Comparison of ENCODE assay signal across 16 mouse cellular contexts in genomic region chr6:85966686-85967085, GRCm38 (mm10). TPM values are rescaled to one million over a fixed set of nuclear protein-coding genes. Genes with fewer than 3 reads are reported as not detected.
DNase-seq lines count a peak whose midpoint lies in the region; ATAC-seq and TF ChIP-seq lines count a peak whose summit lies in the region.
"Had no signal": no experiment of that assay in that cellular context is flagged by ENCODE, and none has a peak within 500 bp of the region (broad histone marks: within the 10 kb centered on the region; RNA-seq: fewer than 3 reads in every experiment).

No protein-coding gene starts in this region.

- peak in 2 of 3 experiments; percentile 34 to 40; a peak in 4 of 6 replicates for TF ChIP-seq CTCF in MEL (IDR thresholded peaks at IDR 0.05 in 2 of 3, conservative IDR thresholded peaks at IDR 0.05 in 1 of 3; ENCODE audit: control insufficient read depth in 1 of 3, insufficient read depth in 1 of 3, low read depth in 2 of 3, low read length in 3 of 3, poor library complexity in 1 of 3, severe bottlenecking in 1 of 3)
- peak; percentile 55 for TF ChIP-seq CTCF in liver, postnatal 0 days (IDR thresholded peaks at IDR 0.05; ENCODE audit: low read depth)

- TF ChIP-seq EP300 in MEL (IDR thresholded peaks at IDR 0.05; ENCODE audit: low read depth in 1 of 2, low read length in 2 of 2), result no peak
- TF ChIP-seq EP300 in liver, postnatal 0 days (IDR thresholded peaks at IDR 0.05; ENCODE audit: low read depth), result no peak

- no peaks in the 10 kb centered on the region for H3K27me3 ChIP-seq in liver, embryonic 11.5 days (replicated peaks; ENCODE audit: control insufficient read depth, insufficient read depth, low read length)
- H3K27me3 ChIP-seq in MEL (ENCODE audit: control insufficient read depth in 1 of 2, insufficient read depth in 2 of 2, low read length in 2 of 2), result no peaks in the 10 kb centered on the region
- no peaks in the 10 kb centered on the region for H3K27me3 ChIP-seq in liver, postnatal 0 days (ENCODE audit: insufficient read depth, low read length)
- H3K27me3 ChIP-seq: embryonic facial prominence, embryonic 12.5 days; limb, embryonic 13.5 days; Patski had no signal

- TF ChIP-seq RAD21 in MEL (IDR thresholded peaks at IDR 0.05; ENCODE audit: low read depth, low read length), result no peak; the same call in 1 of the 2 replicates

- WGBS in liver, embryonic 11.5 days, result 63% methylated on average over 4 of the region's 4 CpGs
- 49% methylated on average over 4 of the region's 4 CpGs for WGBS in liver, postnatal 0 days (ENCODE audit: insufficient replicate concordance)

- no peak overlapping the region for H3K9ac ChIP-seq in liver, embryonic 11.5 days (ENCODE audit: low read depth, low read length)
- no peak overlapping the region for H3K9ac ChIP-seq in MEL (ENCODE audit: control insufficient read depth, low read depth, low read length, poor library complexity, severe bottlenecking)
- no peak overlapping the region for H3K9ac ChIP-seq in liver, postnatal 0 days (replicated peaks)
- H3K9ac ChIP-seq: embryonic facial prominence, embryonic 12.5 days; limb, embryonic 13.5 days had no signal

- no peaks in the 10 kb centered on the region; the same call in 1 of the 2 replicates for H3K79me2 ChIP-seq in MEL (ENCODE audit: control insufficient read depth, insufficient read depth, low read length, poor library complexity)

- no peak overlapping the region for H3K4me2 ChIP-seq in liver, embryonic 11.5 days
- H3K4me2 ChIP-seq in liver, postnatal 0 days (ENCODE audit: low read depth, low read length), result no peak overlapping the region
- H3K4me2 ChIP-seq: embryonic facial prominence, embryonic 12.5 days; limb, embryonic 13.5 days had no signal

- peak; percentile 37 for DNase-seq in liver
- DNase-seq in liver, embryonic 11.5 days (ENCODE audit: low spot score), result no peak
- no peak for DNase-seq in MEL (ENCODE audit: low read depth, low spot score)
- DNase-seq in liver, postnatal 0 days, result peak; percentile 40
- DNase-seq in thymus, postnatal 0 days (ENCODE audit: low spot score), result peak; percentile 42
- DNase-seq in left cerebral cortex, postnatal 36 days (ENCODE audit: low spot score in 2 of 2), result no peak
- DNase-seq in ovary, postnatal 10 days (ENCODE audit: low spot score), result no peak
- DNase-seq in cerebellum, postnatal 36 days, result no peak
- DNase-seq: kidney, adult 9 months; retina, postnatal 1 day had no signal

- no peak for TF ChIP-seq POLR2A in MEL (IDR thresholded peaks at IDR 0.05; ENCODE audit: control insufficient read depth in 1 of 2, insufficient read depth in 1 of 2, low read depth in 1 of 2, low read length in 2 of 2, poor library complexity in 1 of 2)

- peaks cover 3% of the 10 kb centered on the region; the same call in 1 of the 2 replicates for H3K4me1 ChIP-seq in liver, embryonic 11.5 days (replicated peaks; ENCODE audit: control insufficient read depth, insufficient read depth, low read length)
- peaks cover 4 to 8% of the 10 kb centered on the region in 2 experiments; a peak in 3 of 4 replicates for H3K4me1 ChIP-seq in MEL (ENCODE audit: control insufficient read depth in 1 of 2, insufficient read depth in 2 of 2, low read length in 2 of 2)
- H3K4me1 ChIP-seq in liver, postnatal 0 days (ENCODE audit: insufficient read depth), result 0 out of 2 replicates have a peak, but pooled peaks cover 8% of the 10 kb centered on the region
- H3K4me1 ChIP-seq: limb, embryonic 13.5 days had no signal

- no peak overlapping the region for H3K4me3 ChIP-seq in liver, embryonic 11.5 days (ENCODE audit: low read depth, low read length)
- no peak overlapping the region for H3K4me3 ChIP-seq in MEL (ENCODE audit: control insufficient read depth in 1 of 2, insufficient read depth in 1 of 2, low read depth in 2 of 2, low read length in 2 of 2)
- no peak overlapping the region for H3K4me3 ChIP-seq in liver, postnatal 0 days (ENCODE audit: low read depth, low read length)
- H3K4me3 ChIP-seq: embryonic facial prominence, embryonic 12.5 days; limb, embryonic 13.5 days had no signal

- intact Hi-C loops in left cerebral cortex, postnatal 36 days (cut with DNase I), result no loop called here

- no peak for ATAC-seq in liver, embryonic 11.5 days (replicated peaks; ENCODE audit: low FRiP score)
- ATAC-seq in liver, postnatal 0 days, result no peak
- ATAC-seq: midbrain, embryonic 16.5 days; Patski had no signal

- no peaks in the 10 kb centered on the region for H3K9me3 ChIP-seq in liver, embryonic 11.5 days (ENCODE audit: control insufficient read depth, low read length)
- no peaks in the 10 kb centered on the region for H3K9me3 ChIP-seq in MEL (replicated peaks; ENCODE audit: insufficient read depth, low read length)
- no peaks in the 10 kb centered on the region for H3K9me3 ChIP-seq in liver, postnatal 0 days (ENCODE audit: low read length)
- H3K9me3 ChIP-seq: embryonic facial prominence, embryonic 12.5 days; limb, embryonic 13.5 days had no signal

- H3K27ac ChIP-seq in liver, embryonic 11.5 days (ENCODE audit: low read depth, low read length), result no peak overlapping the region
- H3K27ac ChIP-seq in MEL (ENCODE audit: control insufficient read depth, low read depth, low read length), result no peak overlapping the region
- peak overlapping the region; percentile 44; the same call in 1 of the 2 replicates for H3K27ac ChIP-seq in liver, postnatal 0 days (ENCODE audit: low read depth)
- H3K27ac ChIP-seq: embryonic facial prominence, embryonic 12.5 days; limb, embryonic 13.5 days had no signal

- no peaks in the 10 kb centered on the region for H3K36me3 ChIP-seq in liver, embryonic 11.5 days (ENCODE audit: control insufficient read depth, insufficient read depth, low read length)
- peaks cover 0 to 5% of the 10 kb centered on the region in 2 experiments; a peak in 2 of 4 replicates for H3K36me3 ChIP-seq in MEL (ENCODE audit: control insufficient read depth in 1 of 2, insufficient read depth in 2 of 2, low read length in 2 of 2)
- no peaks in the 10 kb centered on the region for H3K36me3 ChIP-seq in liver, postnatal 0 days (replicated peaks; ENCODE audit: insufficient read depth, low read length)
- H3K36me3 ChIP-seq: embryonic facial prominence, embryonic 12.5 days; limb, embryonic 13.5 days had no signal

TF ChIP-seq in MEL, 35 proteins besides CTCF, POLR2A, EP300 and RAD21 (continues in another document):
- no peak for TF ChIP-seq ZNF384 (IDR thresholded peaks at IDR 0.05; ENCODE audit: low read depth, low read length)
- TF ChIP-seq MYB (IDR thresholded peaks at IDR 0.05; ENCODE audit: low read depth, low read length), result no peak
- TF ChIP-seq ZKSCAN1 (IDR thresholded peaks at IDR 0.05; ENCODE audit: low read depth, low read length), result no peak
- TF ChIP-seq USF1 (IDR thresholded peaks at IDR 0.05; ENCODE audit: low read depth, low read length), result no peak
- TF ChIP-seq ETS1 (IDR thresholded peaks at IDR 0.05; ENCODE audit: low read depth, low read length), result no peak
- TF ChIP-seq NRF1 (IDR thresholded peaks at IDR 0.05; ENCODE audit: insufficient read depth, low read depth, low read length, poor library complexity, severe bottlenecking), result no peak
- no peak for TF ChIP-seq ZMIZ1 (IDR thresholded peaks at IDR 0.05; ENCODE audit: low read depth, low read length)
- TF ChIP-seq CHD2 (IDR thresholded peaks at IDR 0.05; ENCODE audit: low read length), result no peak
- no peak for TF ChIP-seq ELF1 (IDR thresholded peaks at IDR 0.05; ENCODE audit: low read depth, low read length)
- no peak for TF ChIP-seq ZC3H11A (IDR thresholded peaks at IDR 0.05; ENCODE audit: low read depth, low read length)
- no peak for TF ChIP-seq NELFE (IDR thresholded peaks at IDR 0.05; ENCODE audit: low read depth, low read length)
- no peak for TF ChIP-seq HCFC1 (IDR thresholded peaks at IDR 0.05; ENCODE audit: low read depth, low read length)
- TF ChIP-seq POLR2AphosphoS2 (IDR thresholded peaks at IDR 0.05; ENCODE audit: low read length), result no peak
- no peak for TF ChIP-seq KAT2A (conservative IDR thresholded peaks at IDR 0.05; ENCODE audit: low read depth, low read length)

RNA-seq across cellular contexts. Expression of gene Dusp11, which starts 5.2 kb away (rescaled TPM):
- 58.7 and 59.9 TPM in 2 replicates for polyA plus RNA-seq in liver, embryonic 11.5 days (2014; fragmentation: Nextera tagmentation; extraction: Ambion mirVana)
- 33.2 and 34.8 TPM in 2 replicates for total RNA-seq in MEL (2012; rRNA removed)
- 10 to 100 TPM; 22.4 to 42.3 TPM for polyA plus RNA-seq in MEL (2012; ENCODE audit: insufficient read depth in 1 of 2, insufficient read length in 2 of 2, low read depth in 1 of 2, low replicate concordance in 2 of 2, missing spikeins in 1 of 2)
- polyA plus RNA-seq in liver, postnatal 0 days (2015; fragmentation: Nextera tagmentation; extraction: Ambion mirVana), result 20.8 and 23.9 TPM in 2 replicates
- 77.1 and 80.9 TPM in 2 replicates for polyA plus RNA-seq in thymus, postnatal 0 days (2015; fragmentation: Nextera tagmentation; extraction: Ambion mirVana)
- total RNA-seq in left cerebral cortex, postnatal 36 days (2021), result 10 to 100 TPM; 47.4 to 96.1 TPM

RNA-seq across cellular contexts. Expression of gene Figla, which starts 49.3 kb away (rescaled TPM):
- not detected in 2 replicates for polyA plus RNA-seq in liver, embryonic 11.5 days (2014; fragmentation: Nextera tagmentation; extraction: Ambion mirVana)
- total RNA-seq in MEL (2012; rRNA removed), result not detected in 2 replicates
- polyA plus RNA-seq in MEL (2012; ENCODE audit: insufficient read depth in 1 of 2, insufficient read length in 2 of 2, low read depth in 1 of 2, low replicate concordance in 2 of 2, missing spikeins in 1 of 2), result not detected
- not detected in 2 replicates for polyA plus RNA-seq in liver, postnatal 0 days (2015; fragmentation: Nextera tagmentation; extraction: Ambion mirVana)
- not detected in 2 replicates for polyA plus RNA-seq in thymus, postnatal 0 days (2015; fragmentation: Nextera tagmentation; extraction: Ambion mirVana)
- total RNA-seq in left cerebral cortex, postnatal 36 days (2021), result not detected
- total RNA-seq: heart, postnatal 14 days had no signal
- polyA plus RNA-seq: embryonic facial prominence, embryonic 12.5 days; limb, embryonic 13.5 days; midbrain, embryonic 16.5 days; Patski; urinary bladder, adult 2 months had no signal

RNA-seq across cellular contexts. Expression of gene Nat8f1, which starts 51.2 kb away (rescaled TPM):
- polyA plus RNA-seq in liver, embryonic 11.5 days (2014; fragmentation: Nextera tagmentation; extraction: Ambion mirVana), result 5.2 and 6.8 TPM in 2 replicates
- total RNA-seq in MEL (2012; rRNA removed), result 5.3 and 5.7 TPM in 2 replicates
- polyA plus RNA-seq in MEL (2012; ENCODE audit: insufficient read depth in 1 of 2, insufficient read length in 2 of 2, low read depth in 1 of 2, low replicate concordance in 2 of 2, missing spikeins in 1 of 2), result 1 to 10 TPM in 1 of 2 experiments, not detected in 1; 6.9 TPM
- 37.4 and 38.1 TPM in 2 replicates for polyA plus RNA-seq in liver, postnatal 0 days (2015; fragmentation: Nextera tagmentation; extraction: Ambion mirVana)
- polyA plus RNA-seq in thymus, postnatal 0 days (2015; fragmentation: Nextera tagmentation; extraction: Ambion mirVana), result 8.6 and 9.5 TPM in 2 replicates
- total RNA-seq in left cerebral cortex, postnatal 36 days (2021), result 10 to 100 TPM; 25.0 to 28.3 TPM

RNA-seq across cellular contexts. Expression of gene Tprkb, which starts 55.0 kb away (rescaled TPM):
- polyA plus RNA-seq in liver, embryonic 11.5 days (2014; fragmentation: Nextera tagmentation; extraction: Ambion mirVana), result 37.1 and 38.4 TPM in 2 replicates
- 63.3 and 66.5 TPM in 2 replicates for total RNA-seq in MEL (2012; rRNA removed)
- polyA plus RNA-seq in MEL (2012; ENCODE audit: insufficient read depth in 1 of 2, insufficient read length in 2 of 2, low read depth in 1 of 2, low replicate concordance in 2 of 2, missing spikeins in 1 of 2), result 10 to 100 TPM; 85.1 to 87.6 TPM
- 25.0 and 26.7 TPM in 2 replicates for polyA plus RNA-seq in liver, postnatal 0 days (2015; fragmentation: Nextera tagmentation; extraction: Ambion mirVana)
- 33.6 and 44.3 TPM in 2 replicates for polyA plus RNA-seq in thymus, postnatal 0 days (2015; fragmentation: Nextera tagmentation; extraction: Ambion mirVana)
- total RNA-seq in left cerebral cortex, postnatal 36 days (2021), result 10 to 100 TPM; 52.3 to 53.2 TPM

Comparison
In these comparisons a context has a peak if more than half of its experiments do, and no peak if none do; other contexts are left out.
1. DNase-seq: peak in liver (single experiment), liver, postnatal 0 days (single experiment) and thymus, postnatal 0 days (single experiment); none in liver, embryonic 11.5 days (single experiment), MEL (single experiment), left cerebral cortex, postnatal 36 days (0 of 2), ovary, postnatal 10 days (single experiment) and cerebellum, postnatal 36 days (0 of 2).